14 mouse cellular contexts compared by ENCODE assay signal in genomic region chr3:38928751-38929150, GRCm38 (mm10). TPM values are rescaled to one million over a fixed set of nuclear protein-coding genes. Genes with fewer than 3 reads are reported as not detected.
DNase-seq lines count a peak whose midpoint lies in the region; ATAC-seq and TF ChIP-seq lines count a peak whose summit lies in the region.
"Had no signal": no experiment of that assay in that cellular context is flagged by ENCODE, and none has a peak within 500 bp of the region (broad histone marks: within the 10 kb centered on the region; RNA-seq: fewer than 3 reads in every experiment).

No protein-coding gene starts in this region.

- H3K4me2 ChIP-seq in lung, embryonic 14.5 days: no peak overlapping the region
- peak overlapping the region; percentile 21; the same call in 1 of the 2 replicates for H3K4me2 ChIP-seq in embryonic facial prominence, embryonic 14.5 days (ENCODE audit: low read depth, low read length)
- H3K4me2 ChIP-seq in myocyte (ENCODE audit: low read depth): peak overlapping the region; percentile 48
- H3K4me2 ChIP-seq: neural tube, embryonic 15.5 days had no signal

- no peaks in the 10 kb centered on the region for H3K9me3 ChIP-seq in lung, embryonic 14.5 days (ENCODE audit: low read depth, low read length)
- no peaks in the 10 kb centered on the region for H3K9me3 ChIP-seq in embryonic facial prominence, embryonic 14.5 days (ENCODE audit: control insufficient read depth, low read length)
- H3K9me3 ChIP-seq: hindbrain, embryonic 10.5 days; neural tube, embryonic 15.5 days had no signal

- peaks cover 9% of the 10 kb centered on the region for H3K4me1 ChIP-seq in heart, adult 2 months (ENCODE audit: control insufficient read depth, insufficient read depth, low read length)
- H3K4me1 ChIP-seq in lung, embryonic 14.5 days (ENCODE audit: insufficient read depth): 0 out of 2 replicates have a peak, but pooled peaks cover 5% of the 10 kb centered on the region
- H3K4me1 ChIP-seq in embryonic facial prominence, embryonic 14.5 days (ENCODE audit: control insufficient read depth, insufficient read depth, low read length): peaks cover 17% of the 10 kb centered on the region
- H3K4me1 ChIP-seq: hindbrain, embryonic 10.5 days had no signal

- H3K27ac ChIP-seq in heart, adult 2 months: peak overlapping the region; percentile 7; the same call in 1 of the 2 replicates
- no peak overlapping the region for H3K27ac ChIP-seq in lung, embryonic 14.5 days (ENCODE audit: low read depth)
- peak overlapping the region; percentile 46; the same call in 1 of the 2 replicates for H3K27ac ChIP-seq in embryonic facial prominence, embryonic 14.5 days (replicated peaks; ENCODE audit: low read depth, low read length)
- H3K27ac ChIP-seq: hindbrain, embryonic 10.5 days; neural tube, embryonic 15.5 days had no signal

- peak; percentile 35; the same call in 1 of the 2 replicates for ATAC-seq in lung, embryonic 14.5 days (ENCODE audit: insufficient read depth)
- peak; percentile 82; the same call in 1 of the 2 replicates for ATAC-seq in embryonic facial prominence, embryonic 14.5 days (ENCODE audit: low read depth)
- ATAC-seq: forebrain, embryonic 14.5 days; lung, postnatal 0 days had no signal

- no peak overlapping the region for H3K9ac ChIP-seq in heart, adult 2 months (ENCODE audit: low read depth, low read length)
- no peak overlapping the region for H3K9ac ChIP-seq in lung, embryonic 14.5 days
- no peak overlapping the region for H3K9ac ChIP-seq in embryonic facial prominence, embryonic 14.5 days (ENCODE audit: low read depth, low read length)
- H3K9ac ChIP-seq: neural tube, embryonic 15.5 days had no signal

- peaks cover 7% of the 10 kb centered on the region for H3K36me3 ChIP-seq in heart, adult 2 months (ENCODE audit: control insufficient read depth, insufficient read depth, low read length)
- no peaks in the 10 kb centered on the region for H3K36me3 ChIP-seq in lung, embryonic 14.5 days (ENCODE audit: insufficient read depth)
- H3K36me3 ChIP-seq in embryonic facial prominence, embryonic 14.5 days (ENCODE audit: control insufficient read depth, insufficient read depth, low read length): 0 out of 2 replicates have a peak, but pooled peaks cover 4% of the 10 kb centered on the region
- no peaks in the 10 kb centered on the region for H3K36me3 ChIP-seq in myocyte (ENCODE audit: control insufficient read depth, insufficient read depth)
- H3K36me3 ChIP-seq: neural tube, embryonic 15.5 days had no signal

- intact Hi-C loops in heart, adult 2 months (cut with DNase I): no loop called here

- H3K27me3 ChIP-seq in heart, adult 2 months (ENCODE audit: control insufficient read depth, insufficient read depth, low read length): no peaks in the 10 kb centered on the region
- H3K27me3 ChIP-seq in lung, embryonic 14.5 days (ENCODE audit: insufficient read depth, low read length): no peaks in the 10 kb centered on the region
- H3K27me3 ChIP-seq in embryonic facial prominence, embryonic 14.5 days (replicated peaks; ENCODE audit: control insufficient read depth, insufficient read depth, low read length): no peaks in the 10 kb centered on the region
- no peaks in the 10 kb centered on the region for H3K27me3 ChIP-seq in myocyte (ENCODE audit: control insufficient read depth, insufficient read depth, insufficient read length)
- H3K27me3 ChIP-seq: neural tube, embryonic 15.5 days had no signal

- no peaks in the 10 kb centered on the region for H3K79me2 ChIP-seq in heart, adult 2 months (replicated peaks; ENCODE audit: control insufficient read depth, insufficient read depth, low read length)
- H3K79me2 ChIP-seq in myocyte (ENCODE audit: control insufficient read depth, insufficient read depth): no peaks in the 10 kb centered on the region

- no peak overlapping the region for H3K4me3 ChIP-seq in heart, adult 2 months
- H3K4me3 ChIP-seq in lung, embryonic 14.5 days (ENCODE audit: low read depth, low read length): no peak overlapping the region
- no peak overlapping the region for H3K4me3 ChIP-seq in embryonic facial prominence, embryonic 14.5 days (ENCODE audit: low read depth, low read length)
- no peak overlapping the region for H3K4me3 ChIP-seq in myocyte
- H3K4me3 ChIP-seq: hindbrain, embryonic 10.5 days; neural tube, embryonic 15.5 days had no signal

- DNase-seq in heart, adult 2 months: no peak
- no peak for DNase-seq in heart, adult 8-10 months (ENCODE audit: low spot score)
- peak; percentile 72 for DNase-seq in lung, embryonic 14.5 days
- DNase-seq in lung, adult 18-20 months: no peak
- peak; percentile 89 for DNase-seq in embryonic facial prominence, embryonic 14.5 days (ENCODE audit: low spot score)
- no peak for DNase-seq in urinary bladder, adult 2 months (ENCODE audit: low spot score)
- DNase-seq: cerebellum, postnatal 25 days; retina, postnatal 1 day had no signal

- H3ac ChIP-seq in myocyte (ENCODE audit: control insufficient read depth, insufficient read length): no peak overlapping the region

- 36% methylated on average over 3 of the region's 3 CpGs for WGBS in heart, adult 2 months
- 32% methylated on average over 3 of the region's 3 CpGs for WGBS in lung, embryonic 14.5 days
- WGBS in embryonic facial prominence, embryonic 14.5 days: 31% methylated on average over 3 of the region's 3 CpGs

- no peak for TF ChIP-seq CTCF in heart, adult 2 months (IDR thresholded peaks at IDR 0.05)
- TF ChIP-seq CTCF in lung, embryonic 14.5 days (IDR thresholded peaks at IDR 0.05; ENCODE audit: low read depth): no peak

- TF ChIP-seq POLR2A in heart, adult 2 months (IDR thresholded peaks at IDR 0.05; ENCODE audit: insufficient read depth, low read depth, low read length): no peak
- TF ChIP-seq POLR2A in myocyte (IDR thresholded peaks at IDR 0.05; ENCODE audit: insufficient read length, low read depth): no peak

- no peak for TF ChIP-seq EP300 in heart, adult 2 months (IDR thresholded peaks at IDR 0.05; ENCODE audit: insufficient read depth, low read depth, low read length)

TF ChIP-seq in myocyte, 11 proteins besides CTCF, POLR2A, EP300 and RAD21:
- TF ChIP-seq MYOD1 (IDR thresholded peaks at IDR 0.05; ENCODE audit: control insufficient read depth in 1 of 3, insufficient read length in 2 of 3, low read depth in 2 of 3) (no peak), CEBPB (IDR thresholded peaks at IDR 0.05; ENCODE audit: insufficient read depth, poor library complexity, severe bottlenecking) (no peak), REST (IDR thresholded peaks at IDR 0.05; ENCODE audit: insufficient read depth, insufficient read length) (no peak), TCF3 (IDR thresholded peaks at IDR 0.05; ENCODE audit: insufficient read length, low read depth) (no peak), TCF12 (IDR thresholded peaks at IDR 0.05; ENCODE audit: insufficient read depth, poor library complexity, severe bottlenecking) (no peak), MAX (IDR thresholded peaks at IDR 0.05; ENCODE audit: low read depth) (no peak), POLR2AphosphoS2 (IDR thresholded peaks at IDR 0.05; ENCODE audit: insufficient read length, low read depth) (no peak), SRF (IDR thresholded peaks at IDR 0.05; ENCODE audit: control insufficient read depth, insufficient read length, low read depth) (no peak), USF1 (IDR thresholded peaks at IDR 0.05; ENCODE audit: low read depth) (no peak), MYOG (IDR thresholded peaks at IDR 0.05; ENCODE audit: control insufficient read depth in 1 of 3, insufficient read depth in 1 of 3, insufficient read length in 2 of 3, low read depth in 2 of 3) (no peak), E2F4 (IDR thresholded peaks at IDR 0.05; ENCODE audit: insufficient read depth) (no peak)

RNA-seq across cellular contexts. Expression of gene Fat4, which starts 42.0 kb away (rescaled TPM):
- total RNA-seq in heart, adult 2 months (2021): 1 to 10 TPM; 5.1 TPM
- polyA plus RNA-seq in heart, adult 2 months (2012; rRNA removed): 1.9 and 3.5 TPM in 2 replicates
- total RNA-seq in heart, adult 8-10 months (2022): 1 to 10 TPM; 4.9 to 5.9 (median 5.5) TPM
- 9.3 and 9.7 TPM in 2 replicates for polyA plus RNA-seq in lung, embryonic 14.5 days (2014; fragmentation: Nextera tagmentation; extraction: Ambion mirVana)
- 16.6 and 17.7 TPM in 2 replicates for polyA plus RNA-seq in embryonic facial prominence, embryonic 14.5 days (2014; fragmentation: Nextera tagmentation; extraction: Ambion mirVana)
- 0.24 TPM for polyA plus RNA-seq in myocyte (2012; fragmentation: generic; extraction: Trizol)
- polyA plus RNA-seq in urinary bladder, adult 2 months (2012; rRNA removed): 4.2 and 6.3 TPM in 2 replicates
- total RNA-seq: megakaryocyte-erythroid progenitor cell, adult 5-6 weeks had no signal

Comparison
In these comparisons a context has a peak if more than half of its experiments do, and no peak if none do; other contexts are left out.
1. DNase-seq: peak in lung, embryonic 14.5 days (single experiment) and embryonic facial prominence, embryonic 14.5 days (single experiment); none in heart, adult 2 months (0 of 2), heart, adult 8-10 months (single experiment), lung, adult 18-20 months (0 of 2) and urinary bladder, adult 2 months (single experiment).